Mouse (Mus musculus) stomach, postnatal 0 days (tissue): ENCODE measurements around the gene Daam1.

Experiments
- CTCF ChIP-seq: IDR thresholded peaks from 2 replicates; pipeline ENCODE4 v1.5.1; 2016; ENCODE audit warnings: antibody characterized with exemption, low read depth, mild to moderate bottlenecking, moderate library complexity
- EP300 ChIP-seq: optimal IDR thresholded peaks from 2 replicates; pipeline ENCODE3; 2016; ENCODE audit warnings: antibody characterized with exemption

GRCm38 (mm10) chr12:71956980-71957379, 126.1 kb downstream of the Daam1 start:
- TF ChIP-seq CTCF (no peak), EP300 (no peak)
